Mouse (Mus musculus) adrenal gland, adult 18-20 months (tissue): ENCODE measurements around the gene Rpap3. TPM values are rescaled to one million over a fixed set of nuclear protein-coding genes. Genes with fewer than 3 reads are reported as not detected.
A peak's percentile ranks its signal among the peaks of the same experiment; 100 is the strongest.
"Not testable (repeated sequence)": the region's sequence is repeated elsewhere in the genome, so short reads cannot be mapped to it uniquely, and the experiment has no call there.

Experiments used
- DNase-seq, 2 experiments: peaks; one replicate each; pipeline ENCODE4 v3.0.0; 2021 to 2022; ENCODE audit warnings: low spot score in 2 of 2
- total RNA-seq, 2 experiments: library from RNA; stranded (reverse); gene quantifications; 1 replicate in 1 of 2; 2 replicates in 1 of 2; pipeline ENCODE4 v1.2.3; 2021

Rpap3 gene
- total RNA-seq, 2 experiments from 2014 or later: 14.7 to 16.2 TPM

- no peak for DNase-seq
These were observed 5.3 kb upstream of the Rpap3 start for GRCm38 (mm10) chr15:97710906-97711305.

- DNase-seq: no peak
These were observed 9.0 kb downstream of the Rpap3 start for GRCm38 (mm10) chr15:97696616-97697015.

GRCm38 (mm10) chr15:97693411-97693810 lies 12.2 kb downstream of the Rpap3 start:
- DNase-seq: peak in 1 of 2 experiments; percentile 31

GRCm38 (mm10) chr15:97684118-97684517 lies 21.5 kb downstream of the Rpap3 start:
- DNase-seq: no peak

GRCm38 (mm10) chr15:97682053-97682452 lies 23.6 kb downstream of the Rpap3 start:
- DNase-seq: no peak

DNA sequence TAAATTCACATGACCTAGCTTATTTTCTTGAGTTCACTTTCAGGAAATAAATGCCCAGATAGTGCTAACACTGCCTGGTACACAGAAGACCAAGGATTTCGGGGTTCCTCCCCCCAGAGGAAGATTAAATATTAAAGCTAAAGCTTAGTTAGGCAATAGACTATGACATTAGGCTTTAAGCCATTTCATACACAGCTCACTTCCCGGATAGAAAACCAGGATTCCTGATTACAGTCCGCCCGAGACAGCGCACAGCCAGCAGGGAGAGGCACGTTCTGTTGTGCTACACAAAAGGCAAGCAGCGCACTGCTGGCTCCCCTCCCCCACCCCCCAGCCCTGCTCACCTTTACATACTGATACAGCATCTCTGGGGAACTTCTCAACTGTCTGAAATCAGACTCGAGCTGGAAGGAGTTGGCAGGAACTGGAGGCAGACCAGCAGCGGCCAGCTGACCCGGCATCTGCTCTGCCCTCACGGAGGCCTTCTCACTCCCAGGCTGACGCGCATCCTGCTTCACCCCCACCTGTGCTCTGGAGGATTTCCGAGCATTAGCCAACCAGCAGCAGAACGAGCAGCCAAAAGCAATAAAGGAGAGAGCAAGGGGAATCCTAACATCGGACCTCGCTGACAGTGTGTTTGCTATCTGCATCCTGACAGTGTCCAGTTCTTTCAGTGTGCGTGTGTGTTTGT lies 25.5 kb downstream of the Rpap3 start:
- no peak for DNase-seq

DNA sequence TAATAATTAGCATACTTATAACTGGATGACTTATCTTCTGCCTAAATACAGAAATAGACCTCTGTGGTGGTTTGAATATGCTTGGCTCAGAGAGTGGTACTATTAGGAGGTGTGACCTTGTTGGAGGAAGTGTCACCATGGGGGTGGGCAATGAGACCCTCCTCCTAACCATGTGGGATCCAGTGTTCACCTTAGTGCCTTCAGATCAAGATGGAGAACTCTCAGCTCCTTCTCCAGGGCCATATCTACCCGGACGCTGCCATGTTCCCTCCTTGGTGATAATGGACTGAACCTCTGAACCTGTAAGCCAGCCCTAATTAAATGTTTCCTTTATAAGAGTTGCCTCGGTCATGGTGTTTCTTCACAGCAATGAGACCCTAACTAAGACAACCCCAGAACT lies 28.3 kb downstream of the Rpap3 start:
- DNase-seq: no peak

DNA sequence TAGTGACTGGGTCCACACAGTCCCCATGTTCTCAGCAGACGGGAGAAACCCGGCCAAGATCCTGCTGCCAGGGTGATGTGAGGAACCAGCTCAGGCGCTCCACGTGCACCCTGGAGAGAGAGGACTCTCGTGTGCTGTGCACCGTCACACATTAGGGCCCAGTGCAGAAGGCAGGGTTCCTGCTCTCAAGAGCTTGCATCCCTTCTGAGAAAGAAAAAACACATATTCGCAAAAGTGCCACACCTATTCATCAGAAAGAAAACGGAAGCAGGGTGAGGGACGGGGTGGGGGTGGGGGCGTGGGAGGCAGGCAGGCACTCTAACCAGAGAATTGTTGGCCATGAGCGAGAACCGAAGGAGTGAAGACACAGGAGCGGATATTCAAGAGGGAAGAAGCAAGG lies 29.7 kb downstream of the Rpap3 start:
- DNase-seq: no peak

DNA sequence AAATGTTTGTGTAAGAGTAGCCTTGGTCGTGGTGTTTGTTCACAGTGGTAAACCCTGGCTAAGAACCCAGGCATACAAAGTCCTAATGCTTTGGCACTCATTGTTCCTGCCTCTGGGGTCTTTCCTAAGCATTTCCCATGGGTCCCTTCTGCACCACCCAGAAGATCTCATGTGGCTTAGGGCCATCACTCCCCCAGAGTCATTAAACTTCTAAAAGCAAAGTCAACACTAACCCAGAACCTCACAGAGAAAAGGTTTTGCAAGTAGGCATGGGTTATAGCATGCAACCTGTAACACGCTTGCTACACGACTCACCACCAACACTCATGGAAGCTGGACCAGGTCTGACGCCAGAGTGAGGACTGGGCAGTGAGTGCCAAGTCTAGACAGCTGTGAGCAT lies 31.2 kb downstream of the Rpap3 start:
- no peak for DNase-seq

GRCm38 (mm10) chr15:97673256-97674000 lies 32.2 kb downstream of the Rpap3 start:
- no peak for DNase-seq

- no peak for DNase-seq
These were observed 33.3 kb downstream of the Rpap3 start for GRCm38 (mm10) chr15:97672211-97672765.

- no peak for DNase-seq
These were observed 35.1 kb downstream of the Rpap3 start for GRCm38 (mm10) chr15:97670554-97670953.

GRCm38 (mm10) chr15:97668158-97668877 lies 37.3 kb downstream of the Rpap3 start:
- DNase-seq: not testable (repeated sequence)

GRCm38 (mm10) chr15:97667437-97667836 lies 38.2 kb downstream of the Rpap3 start:
- DNase-seq: peak; percentile 57 to 58

DNA sequence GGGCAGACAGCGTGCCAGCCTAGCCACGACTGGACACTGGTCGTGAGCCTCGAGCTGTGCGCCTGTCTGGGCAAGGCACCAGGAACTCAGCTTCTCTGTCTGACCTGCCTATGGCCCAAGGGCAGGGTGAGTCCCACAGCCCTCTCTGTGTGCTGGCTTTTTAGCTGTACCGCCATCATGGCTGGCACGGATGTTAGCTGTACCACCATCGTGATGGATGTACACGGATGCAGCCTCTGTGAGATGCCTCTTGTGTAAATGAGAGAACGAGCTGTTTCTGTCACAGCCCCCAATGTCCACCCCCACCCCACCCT lies 39.2 kb downstream of the Rpap3 start:
- DNase-seq: no peak

DNA sequence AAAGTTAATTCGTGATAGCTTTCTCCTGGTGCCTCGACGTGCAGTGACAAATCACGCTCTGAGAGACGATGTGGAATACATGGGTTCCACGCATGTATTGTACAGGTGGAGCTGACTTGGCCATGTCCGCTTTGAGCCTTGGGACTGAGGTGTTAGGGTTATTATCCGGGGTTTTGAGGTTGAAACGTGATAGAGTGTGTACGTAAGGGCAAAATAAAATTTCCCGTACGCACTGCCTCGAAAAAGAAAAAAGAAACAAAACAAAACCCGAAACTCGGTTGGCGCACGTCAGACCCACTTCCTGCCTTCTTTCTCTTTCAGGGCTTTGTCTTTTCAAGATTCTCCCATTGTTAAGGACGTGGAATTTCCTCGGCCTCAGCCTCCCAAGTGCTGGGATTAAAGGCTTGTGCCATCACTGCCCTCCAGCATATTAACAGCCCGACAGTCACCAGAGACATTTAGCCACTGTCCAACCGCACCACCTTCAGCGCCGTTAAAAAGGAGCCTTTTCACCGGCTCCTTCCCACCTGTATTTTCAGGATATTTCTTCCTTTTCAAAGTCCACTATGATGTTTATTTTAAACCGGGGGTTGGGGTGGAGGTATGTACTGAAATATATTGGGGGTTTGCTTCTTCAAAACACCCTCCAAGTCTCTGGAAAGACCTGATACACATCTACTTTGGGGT lies 39.7 kb downstream of the Rpap3 start:
- no peak for DNase-seq

DNA sequence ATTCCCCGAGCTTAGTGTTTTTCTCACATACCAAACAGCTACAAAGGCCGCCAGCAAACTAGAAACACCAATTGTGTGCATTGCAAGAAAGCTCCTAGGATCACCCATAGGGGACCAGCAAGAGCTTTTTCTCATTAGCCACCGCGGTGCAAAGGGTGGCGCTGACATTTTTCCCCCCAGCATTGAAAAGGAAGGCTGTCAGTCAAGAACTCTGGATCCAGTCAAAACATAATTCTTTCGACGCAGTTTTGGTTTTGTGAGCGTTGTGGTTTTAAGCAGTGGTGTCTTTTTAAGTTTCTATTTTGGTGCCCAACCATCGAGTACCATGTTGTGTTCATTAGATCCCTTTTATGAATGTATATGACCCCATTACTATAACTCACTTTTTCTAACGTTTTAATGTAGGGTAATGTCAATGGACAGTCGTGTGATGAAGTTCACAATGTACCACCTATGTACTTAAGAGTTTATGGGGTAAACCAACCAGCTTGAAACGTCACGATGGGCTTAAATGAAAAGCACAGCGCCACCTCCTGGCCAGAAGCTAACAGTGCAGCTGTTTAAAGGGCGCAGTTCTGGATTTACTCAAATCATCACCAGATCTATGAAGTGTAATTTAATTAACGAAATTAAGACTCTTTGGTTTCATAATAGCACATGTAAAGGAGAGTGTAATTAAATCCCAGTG lies 40.5 kb downstream of the Rpap3 start:
- DNase-seq: no peak

- DNase-seq: peak; percentile 62 to 78
These were observed 41.7 kb downstream of the Rpap3 start for GRCm38 (mm10) chr15:97663750-97664406.

DNA sequence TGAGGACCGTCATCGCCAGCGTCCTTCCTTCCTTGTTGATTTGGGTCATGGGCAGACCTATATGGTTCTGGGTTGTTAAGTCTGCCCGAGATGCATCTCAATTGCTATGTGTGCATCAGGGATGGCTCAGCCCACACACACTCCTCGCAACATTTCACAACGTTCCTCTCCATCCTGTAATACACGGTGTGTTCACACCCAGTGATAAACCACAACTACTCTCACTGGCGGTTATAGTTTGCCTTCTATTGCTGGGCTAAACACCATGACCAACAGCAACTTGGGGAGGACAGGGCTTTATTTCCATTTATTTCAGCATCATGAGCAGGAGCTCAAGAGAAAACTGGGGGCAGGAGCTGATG lies 46.9 kb downstream of the Rpap3 start:
- no peak for DNase-seq
